Comparison of ENCODE assay signal across 13 mouse cellular contexts in genomic region chr4:155245770-155246492, GRCm38 (mm10). TPM values are rescaled to one million over a fixed set of nuclear protein-coding genes. Genes with fewer than 3 reads are reported as not detected.
DNase-seq lines count a peak whose midpoint lies in the region; ATAC-seq and TF ChIP-seq lines count a peak whose summit lies in the region.
"Had no signal": no experiment of that assay in that cellular context is flagged by ENCODE, and none has a peak within 500 bp of the region (broad histone marks: within the 10 kb centered on the region; RNA-seq: fewer than 3 reads in every experiment).

No protein-coding gene starts in this region.

- no peak overlapping the region for H3K27ac ChIP-seq in heart, embryonic 13.5 days (replicated peaks)
- peak overlapping the region; percentile 52; the same call in 1 of the 2 replicates for H3K27ac ChIP-seq in neural tube, embryonic 13.5 days (replicated peaks)
- peak overlapping the region; percentile 4; the same call in 1 of the 2 replicates for H3K27ac ChIP-seq in kidney, adult 2 months (ENCODE audit: insufficient read depth, low read depth, low read length)
- H3K27ac ChIP-seq in midbrain, embryonic 14.5 days (replicated peaks; ENCODE audit: low read depth, low read length) = no peak overlapping the region
- H3K27ac ChIP-seq: embryonic facial prominence, embryonic 15.5 days; liver, embryonic 15.5 days had no signal

- H3K9me3 ChIP-seq in heart, embryonic 13.5 days = peaks cover 3% of the 10 kb centered on the region; the same call in 1 of the 2 replicates
- H3K9me3 ChIP-seq in neural tube, embryonic 13.5 days = no peaks in the 10 kb centered on the region
- no peaks in the 10 kb centered on the region for H3K9me3 ChIP-seq in midbrain, embryonic 14.5 days (ENCODE audit: control insufficient read depth, low read length)
- H3K9me3 ChIP-seq: embryonic facial prominence, embryonic 15.5 days; liver, embryonic 15.5 days; midbrain, embryonic 10.5 days had no signal

- peak overlapping the region; percentile 29; the same call in 1 of the 2 replicates for H3K9ac ChIP-seq in heart, embryonic 13.5 days
- H3K9ac ChIP-seq in neural tube, embryonic 13.5 days = 0 out of 2 replicates have a peak overlapping the region, but pooled peaks have one; percentile 8
- H3K9ac ChIP-seq in midbrain, embryonic 14.5 days (replicated peaks; ENCODE audit: low read length) = no peak overlapping the region
- H3K9ac ChIP-seq: embryonic facial prominence, embryonic 15.5 days; liver, embryonic 15.5 days had no signal

- peaks cover 3% of the 10 kb centered on the region for H3K79me2 ChIP-seq in myocyte (ENCODE audit: control insufficient read depth, insufficient read depth)

- 59% methylated on average over 6 of the region's 6 CpGs for WGBS in heart, embryonic 13.5 days
- WGBS in neural tube, embryonic 13.5 days = 70% methylated on average over 6 of the region's 6 CpGs
- 31% methylated on average over 6 of the region's 6 CpGs for WGBS in kidney, adult 2 months
- 69% methylated on average over 6 of the region's 6 CpGs for WGBS in midbrain, embryonic 14.5 days

- no peak for TF ChIP-seq POLR2A in kidney, adult 2 months (IDR thresholded peaks at IDR 0.05; ENCODE audit: low read depth, low read length)
- no peak for TF ChIP-seq POLR2A in myocyte (IDR thresholded peaks at IDR 0.05; ENCODE audit: insufficient read length, low read depth)

- H3K4me2 ChIP-seq in heart, embryonic 13.5 days = no peak overlapping the region
- H3K4me2 ChIP-seq in neural tube, embryonic 13.5 days = no peak overlapping the region
- peak overlapping the region; percentile 14 for H3K4me2 ChIP-seq in myocyte (ENCODE audit: low read depth)
- no peak overlapping the region for H3K4me2 ChIP-seq in midbrain, embryonic 14.5 days (ENCODE audit: low read length)
- H3K4me2 ChIP-seq: embryonic facial prominence, embryonic 15.5 days; liver, embryonic 15.5 days had no signal

- TF ChIP-seq CTCF in kidney, adult 2 months (conservative IDR thresholded peaks at IDR 0.05; ENCODE audit: insufficient read depth, insufficient read length, low read depth, low read length) = no peak

- no peaks in the 10 kb centered on the region for H3K36me3 ChIP-seq in heart, embryonic 13.5 days
- no peaks in the 10 kb centered on the region for H3K36me3 ChIP-seq in neural tube, embryonic 13.5 days
- H3K36me3 ChIP-seq in kidney, adult 2 months (ENCODE audit: control insufficient read depth, insufficient read depth, low read length) = no peaks in the 10 kb centered on the region
- H3K36me3 ChIP-seq in myocyte (ENCODE audit: control insufficient read depth, insufficient read depth) = no peaks in the 10 kb centered on the region
- H3K36me3 ChIP-seq in midbrain, embryonic 14.5 days (ENCODE audit: control insufficient read depth, insufficient read depth, low read length) = no peaks in the 10 kb centered on the region
- H3K36me3 ChIP-seq: embryonic facial prominence, embryonic 15.5 days; liver, embryonic 15.5 days; midbrain, embryonic 10.5 days had no signal

- no peak overlapping the region for H3ac ChIP-seq in myocyte (ENCODE audit: control insufficient read depth, insufficient read length)

- no peak overlapping the region for H3K4me3 ChIP-seq in heart, embryonic 13.5 days
- no peak overlapping the region for H3K4me3 ChIP-seq in neural tube, embryonic 13.5 days
- no peak overlapping the region for H3K4me3 ChIP-seq in kidney, adult 2 months (ENCODE audit: insufficient read depth, low read depth, low read length)
- H3K4me3 ChIP-seq in myocyte = no peak overlapping the region
- H3K4me3 ChIP-seq in midbrain, embryonic 14.5 days (replicated peaks; ENCODE audit: low read depth, low read length) = no peak overlapping the region
- H3K4me3 ChIP-seq: embryonic facial prominence, embryonic 15.5 days; liver, embryonic 15.5 days; midbrain, embryonic 10.5 days had no signal

- H3K4me1 ChIP-seq in heart, embryonic 13.5 days = peaks cover 31% of the 10 kb centered on the region
- peaks cover 21% of the 10 kb centered on the region for H3K4me1 ChIP-seq in neural tube, embryonic 13.5 days (replicated peaks)
- H3K4me1 ChIP-seq in kidney, adult 2 months (ENCODE audit: control insufficient read depth, insufficient read depth, low read length) = peaks cover 28% of the 10 kb centered on the region
- peaks cover 5% of the 10 kb centered on the region for H3K4me1 ChIP-seq in midbrain, embryonic 14.5 days (ENCODE audit: control insufficient read depth, insufficient read depth, low read length)

- H3K27me3 ChIP-seq in heart, embryonic 13.5 days (replicated peaks) = no peaks in the 10 kb centered on the region
- H3K27me3 ChIP-seq in neural tube, embryonic 13.5 days = no peaks in the 10 kb centered on the region
- no peaks in the 10 kb centered on the region for H3K27me3 ChIP-seq in kidney, adult 2 months (replicated peaks; ENCODE audit: control insufficient read depth, insufficient read depth, low read length)
- H3K27me3 ChIP-seq in myocyte (ENCODE audit: control insufficient read depth, insufficient read depth, insufficient read length) = no peaks in the 10 kb centered on the region
- H3K27me3 ChIP-seq in midbrain, embryonic 14.5 days (ENCODE audit: control insufficient read depth, insufficient read depth, low read length) = no peaks in the 10 kb centered on the region
- H3K27me3 ChIP-seq: embryonic facial prominence, embryonic 15.5 days; liver, embryonic 15.5 days had no signal

- DNase-seq in heart, adult 11 months = no peak
- no peak for DNase-seq in neural tube, embryonic 10.5 days (ENCODE audit: extremely low spot score, low spot score)
- peak; percentile 84 for DNase-seq in kidney, adult 2 months
- no peak for DNase-seq in ovary, postnatal 36 days (ENCODE audit: low spot score)
- no peak for DNase-seq in midbrain, embryonic 14.5 days
- DNase-seq: heart, postnatal 10 days; thymus, postnatal 25 days had no signal

- ATAC-seq in heart, embryonic 13.5 days (ENCODE audit: extremely low read depth, insufficient number of reproducible peaks, low FRiP score, low TSS enrichment) = no peak
- ATAC-seq in neural tube, embryonic 13.5 days (ENCODE audit: low read depth) = no peak
- ATAC-seq in midbrain, embryonic 14.5 days (ENCODE audit: low FRiP score, low TSS enrichment) = no peak

TF ChIP-seq in myocyte, 11 proteins besides CTCF, POLR2A, EP300 and RAD21:
- no peak for TF ChIP-seq USF1 (IDR thresholded peaks at IDR 0.05; ENCODE audit: low read depth)
- TF ChIP-seq E2F4 (IDR thresholded peaks at IDR 0.05; ENCODE audit: insufficient read depth) = no peak
- no peak for TF ChIP-seq TCF3 (IDR thresholded peaks at IDR 0.05; ENCODE audit: insufficient read length, low read depth)
- no peak for TF ChIP-seq REST (IDR thresholded peaks at IDR 0.05; ENCODE audit: insufficient read depth, insufficient read length)
- no peak for TF ChIP-seq MYOG (IDR thresholded peaks at IDR 0.05; ENCODE audit: control insufficient read depth in 1 of 3, insufficient read depth in 1 of 3, insufficient read length in 2 of 3, low read depth in 2 of 3)
- TF ChIP-seq CEBPB (IDR thresholded peaks at IDR 0.05; ENCODE audit: insufficient read depth, poor library complexity, severe bottlenecking) = no peak
- no peak for TF ChIP-seq POLR2AphosphoS2 (IDR thresholded peaks at IDR 0.05; ENCODE audit: insufficient read length, low read depth)
- no peak for TF ChIP-seq TCF12 (IDR thresholded peaks at IDR 0.05; ENCODE audit: insufficient read depth, poor library complexity, severe bottlenecking)
- no peak for TF ChIP-seq MYOD1 (IDR thresholded peaks at IDR 0.05; ENCODE audit: control insufficient read depth in 1 of 3, insufficient read length in 2 of 3, low read depth in 2 of 3)
- TF ChIP-seq MAX (IDR thresholded peaks at IDR 0.05; ENCODE audit: low read depth) = no peak
- no peak for TF ChIP-seq SRF (IDR thresholded peaks at IDR 0.05; ENCODE audit: control insufficient read depth, insufficient read length, low read depth)

RNA-seq across cellular contexts. Expression of gene Faap20, which starts 3.7 kb away (rescaled TPM):
- polyA plus RNA-seq in heart, embryonic 13.5 days (2015; fragmentation: Nextera tagmentation; extraction: Ambion mirVana) = 63.2 and 71.1 TPM in 2 replicates
- 76.3 and 84.2 TPM in 2 replicates for polyA plus RNA-seq in neural tube, embryonic 13.5 days (2015; fragmentation: Nextera tagmentation; extraction: Ambion mirVana)
- 68.9 and 75.5 TPM in 2 replicates for polyA plus RNA-seq in kidney, adult 2 months (2012; rRNA removed)
- polyA plus RNA-seq in myocyte (2012; fragmentation: generic; extraction: Trizol) = 40.4 TPM
- 74.1 and 85.6 TPM in 2 replicates for polyA plus RNA-seq in midbrain, embryonic 14.5 days (2014; fragmentation: Nextera tagmentation; extraction: Ambion mirVana)

RNA-seq across cellular contexts. Expression of gene Ski, which starts 23.5 kb away (rescaled TPM):
- 10.1 and 10.2 TPM in 2 replicates for polyA plus RNA-seq in heart, embryonic 13.5 days (2015; fragmentation: Nextera tagmentation; extraction: Ambion mirVana)
- 11.3 and 12.2 TPM in 2 replicates for polyA plus RNA-seq in neural tube, embryonic 13.5 days (2015; fragmentation: Nextera tagmentation; extraction: Ambion mirVana)
- 40.4 and 43.9 TPM in 2 replicates for polyA plus RNA-seq in kidney, adult 2 months (2012; rRNA removed)
- polyA plus RNA-seq in myocyte (2012; fragmentation: generic; extraction: Trizol) = 54.5 TPM
- polyA plus RNA-seq in midbrain, embryonic 14.5 days (2014; fragmentation: Nextera tagmentation; extraction: Ambion mirVana) = 14.3 and 15.4 TPM in 2 replicates

Comparison
In these comparisons a context has a peak if more than half of its experiments do, and no peak if none do; other contexts are left out.
1. H3K27ac ChIP-seq: peak in neural tube, embryonic 13.5 days (single experiment) and kidney, adult 2 months (single experiment); none in heart, embryonic 13.5 days (single experiment) and midbrain, embryonic 14.5 days (single experiment).